Mouse (Mus musculus): ENCODE data around the gene Paox. TPM values are rescaled to one million over a fixed set of nuclear protein-coding genes. Genes with fewer than 3 reads are reported as not detected.

Paox gene
- total RNA-seq, 2 experiments from 2014 or later = 13.0 to 26.1 TPM

- no peak for DNase-seq
Measured at GRCm38 (mm10) chr7:140170863-140171262, 55.3 kb downstream of the Paox start.

DNA sequence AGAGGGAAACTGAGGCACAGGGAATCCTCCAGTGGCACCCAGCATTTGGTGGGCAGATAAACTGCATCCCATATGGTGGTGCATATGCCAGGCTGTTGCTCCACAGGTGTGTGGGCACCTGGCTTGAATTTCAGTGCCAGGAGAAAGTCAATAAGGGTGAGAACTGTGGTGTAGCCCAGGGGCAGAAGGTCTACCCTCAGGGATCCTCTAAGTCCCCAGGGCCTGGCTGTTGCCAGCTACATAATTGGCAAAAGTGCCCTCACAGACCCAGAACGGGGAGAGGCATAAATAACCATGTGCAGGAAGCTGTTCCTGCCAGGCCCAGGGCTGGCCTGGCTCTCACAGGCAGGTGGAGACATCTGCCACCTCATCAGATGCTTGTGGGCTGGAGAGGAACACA is 57.3 kb downstream of the Paox start, which contains the start of gene Olfr523:
Gene Olfr523, plus strand, starts transcription at position 282 of the 400 bp plus-strand sequence.
- no peak for DNase-seq

DNA sequence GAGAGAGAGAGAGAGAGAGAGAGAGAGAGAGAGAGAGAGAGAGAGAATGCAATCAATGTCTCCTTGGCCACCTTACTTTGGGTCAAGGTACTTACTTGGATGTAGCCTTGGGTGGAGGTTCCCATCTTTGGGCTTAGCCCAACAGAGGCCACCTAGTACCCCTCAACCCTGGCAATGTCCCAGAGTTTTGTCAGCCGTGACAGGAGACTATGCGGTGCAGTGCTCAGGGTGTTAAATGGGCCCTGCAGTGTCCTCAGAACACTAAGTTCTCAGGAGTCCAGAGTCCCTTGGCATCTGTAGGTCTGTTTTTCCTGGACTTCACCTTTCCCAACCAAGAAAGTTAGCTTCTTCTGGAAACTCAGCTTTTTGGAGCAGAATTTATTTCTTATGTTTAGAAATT is 63.6 kb downstream of the Paox start:
- DNase-seq = no peak

- DNase-seq = no peak
Measured at GRCm38 (mm10) chr7:140180692-140181091, 65.1 kb downstream of the Paox start.

DNA sequence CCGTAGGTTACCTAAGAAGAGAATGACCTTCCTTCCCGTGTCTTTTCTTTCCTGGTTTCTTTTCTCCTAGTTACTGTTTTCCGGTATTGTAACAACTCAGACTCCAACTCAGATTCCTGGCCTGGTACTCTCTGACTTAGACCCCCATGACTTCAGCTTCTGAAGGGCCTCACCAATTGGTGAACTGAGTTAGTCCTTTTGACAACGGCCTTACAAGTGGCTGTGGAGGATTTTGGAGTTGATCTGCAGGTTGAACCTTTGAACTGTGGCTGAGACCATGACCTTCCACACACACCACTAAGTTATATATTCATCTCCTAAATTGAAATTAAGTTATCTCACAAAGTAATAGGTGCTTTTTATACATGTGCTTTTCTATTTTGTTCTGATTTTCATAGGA is 68.6 kb downstream of the Paox start:
- DNase-seq = no peak

Other genes starting within 250 kb of the Paox start
- under 1 TPM; 0.50 to 0.56 TPM for gene Kndc1, start 221.1 kb upstream of the Paox start, total RNA-seq (2021)
- gene Utf1, start 172.0 kb upstream of the Paox start, total RNA-seq (2021) = not detected
- gene 6430531B16Rik, start 137.0 kb upstream of the Paox start, total RNA-seq (2021) = not detected
- 1 to 10 TPM in 1 of 2 experiments, under 1 TPM in 1; 0.69 to 4.6 TPM for gene Adam8, start 123.2 kb upstream of the Paox start, total RNA-seq (2021)
- gene Zfp511, start 79.4 kb upstream of the Paox start, total RNA-seq (2021) = 10 to 100 TPM; 19.2 to 22.8 TPM
- gene Tubgcp2, start 79.1 kb upstream of the Paox start, total RNA-seq (2021) = 10 to 100 TPM; 24.4 to 26.0 TPM
- gene Msx3, start 66.7 kb upstream of the Paox start, total RNA-seq (2021) = not detected
- gene Caly, start 33.3 kb upstream of the Paox start, total RNA-seq (2021) = 1 to 10 TPM; 4.6 to 6.1 TPM
- gene Prap1, start 22.4 kb upstream of the Paox start, total RNA-seq (2021) = not detected
- gene Fuom, start 13.4 kb upstream of the Paox start, total RNA-seq (2021) = 10 to 100 TPM; 45.3 to 68.5 TPM
- 100 to 1,000 TPM; 356 to 530 TPM for gene Echs1, start 677 bp downstream of the Paox start, total RNA-seq (2021)
- 10 to 100 TPM; 24.4 to 34.5 TPM for gene Mtg1, start 21.8 kb downstream of the Paox start, total RNA-seq (2021)
- gene Sprn, start 39.1 kb downstream of the Paox start, total RNA-seq (2021) = under 1 TPM; 0.33 to 0.56 TPM
- not detected for gene Olfr522, start 49.0 kb downstream of the Paox start, total RNA-seq (2021)
- gene Olfr523, start 57.4 kb downstream of the Paox start, total RNA-seq (2021) = not detected
- not detected for gene Olfr524, start 90.2 kb downstream of the Paox start, total RNA-seq (2021)
- not detected for gene Cd163l1, start 102.5 kb downstream of the Paox start, total RNA-seq (2021)
- not detected for gene 5830411N06Rik, start 131.5 kb downstream of the Paox start, total RNA-seq (2021)
- gene Olfr525, start 205.1 kb downstream of the Paox start, total RNA-seq (2021) = not detected
- not detected for gene Olfr527, start 218.2 kb downstream of the Paox start, total RNA-seq (2021)
- not detected for gene Olfr60, start 245.9 kb downstream of the Paox start, total RNA-seq (2021)

Data from adrenal gland, postnatal 36 days (tissue).